Mouse (Mus musculus) cerebellum, adult 2 months (tissue): ENCODE measurements around the gene Pacs2.

ENCODE experiments used
- CTCF ChIP-seq: fragments of 200-500 bp; IDR thresholded peaks from 2 replicates; pipeline ENCODE4 v1.5.1; 2011; ENCODE audit warnings: low read depth, mild to moderate bottlenecking, control low read depth, low read length, moderate library complexity, borderline replicate concordance; ENCODE audit not compliant: insufficient read depth
- POLR2A ChIP-seq: fragments of 200-500 bp; IDR thresholded peaks from 2 replicates; pipeline ENCODE4 v1.6.1; 2011; ENCODE audit warnings: low read length, control low read depth, borderline replicate concordance; ENCODE audit not compliant: insufficient read depth

DNA sequence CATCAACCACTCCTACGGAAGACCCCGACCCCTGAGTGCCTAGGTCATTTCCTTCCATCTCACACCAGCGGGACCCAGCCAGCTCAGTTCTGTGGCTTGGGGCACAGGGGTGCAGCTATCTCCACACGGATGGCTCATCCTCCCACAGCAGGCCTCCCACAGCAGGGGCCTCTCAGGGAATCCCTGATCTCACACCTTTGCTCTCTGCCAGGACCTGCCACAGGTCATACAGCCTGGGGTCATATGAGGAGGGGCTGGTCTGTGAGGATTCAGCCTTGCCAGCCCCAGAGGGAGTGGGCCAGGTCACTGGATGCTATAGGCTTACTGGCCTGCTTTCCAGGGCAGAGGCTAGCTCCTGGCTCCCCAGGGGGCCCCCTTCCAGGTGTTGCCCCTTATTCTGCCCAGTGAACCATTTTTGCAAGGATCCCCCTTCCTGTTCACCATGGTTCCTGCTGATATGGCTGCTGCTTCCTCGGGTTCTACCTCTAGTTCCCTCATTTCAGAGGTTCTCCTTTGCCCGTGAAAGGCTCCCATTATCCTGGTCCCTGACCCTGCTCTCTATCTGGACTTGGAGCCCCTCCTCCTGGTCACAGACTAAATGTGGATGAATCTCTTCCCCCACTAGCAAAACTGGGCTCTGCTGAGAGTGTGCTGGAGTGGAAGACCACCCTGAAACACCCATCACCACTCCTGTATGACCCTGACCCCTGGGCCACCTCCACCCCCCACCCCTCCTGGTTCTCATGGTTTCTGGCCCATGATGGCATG lies 85.3 kb downstream of the Pacs2 start:
- TF ChIP-seq CTCF, result no peak
- TF ChIP-seq POLR2A, result no peak
